Mouse (Mus musculus) spleen, postnatal 36 days (tissue): ENCODE measurements around the gene BC117090.
"Not testable (repeated sequence)": the region's sequence is repeated elsewhere in the genome, so short reads cannot be mapped to it uniquely, and the experiment has no call there.

Experiments
- DNase-seq, 2 experiments: peaks; one replicate each; pipeline ENCODE4 v3.0.0; 2022; ENCODE audit warnings: low spot score in 2 of 2, mixed read lengths in 1 of 2

BC117090 gene

GRCm38 (mm10) chr16:36334232-36334631, at the start of gene BC117090:
Gene BC117090 (minus strand): TSS chr16:36334332.
- DNase-seq: no peak

GRCm38 (mm10) chr16:36367648-36368047, 33.5 kb upstream of the BC117090 start, which contains the start of gene BC100530:
Gene BC100530 (minus strand): TSS chr16:36367748.
- not testable (repeated sequence) for DNase-seq

- no peak for DNase-seq
Observed at GRCm38 (mm10) chr16:36337171-36337570, 3.0 kb upstream of the BC117090 start.

GRCm38 (mm10) chr16:36319286-36319685, 14.8 kb downstream of the BC117090 start:
- no peak for DNase-seq

GRCm38 (mm10) chr16:36316111-36316510, 18.0 kb downstream of the BC117090 start:
- DNase-seq: not testable (repeated sequence)

- DNase-seq: no peak
Observed at GRCm38 (mm10) chr16:36307631-36308030, 26.5 kb downstream of the BC117090 start.

- no peak for DNase-seq
Observed at GRCm38 (mm10) chr16:36289140-36289539, 45.0 kb downstream of the BC117090 start.

- not testable (repeated sequence) for DNase-seq
Observed at GRCm38 (mm10) chr16:36276796-36277195, 57.3 kb downstream of the BC117090 start, which contains the start of gene Stfa1. Gene Stfa1 (plus strand): TSS chr16:36276951.
